Comparison of ENCODE assay signal across 19 mouse cellular contexts in the genomic region with DNA sequence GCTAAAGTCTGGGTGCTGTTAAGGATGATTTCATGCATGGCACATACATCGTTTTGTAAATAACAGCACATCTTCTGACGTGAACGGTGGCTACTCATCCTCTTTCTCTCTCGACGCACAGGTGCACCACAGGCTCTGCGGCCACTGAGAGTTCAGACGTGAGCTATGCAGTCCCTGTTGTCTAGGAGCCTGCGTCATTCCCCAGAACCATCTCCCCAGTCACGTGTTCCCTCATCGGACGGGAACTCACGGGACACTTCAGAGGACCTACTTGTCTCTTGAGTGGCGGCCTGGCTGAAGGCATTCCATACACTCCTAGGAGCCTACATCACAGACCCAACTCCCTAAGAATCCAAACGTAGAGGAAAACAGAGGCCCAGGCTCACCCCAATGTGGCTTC. TPM values are rescaled to one million over a fixed set of nuclear protein-coding genes. Genes with fewer than 3 reads are reported as not detected.
DNase-seq lines count a peak whose midpoint lies in the region; ATAC-seq and TF ChIP-seq lines count a peak whose summit lies in the region.
"Had no signal": no experiment of that assay in that cellular context is flagged by ENCODE, and none has a peak within 500 bp of the region (broad histone marks: within the 10 kb centered on the region; RNA-seq: fewer than 3 reads in every experiment).

No protein-coding gene starts in this region.

- no peak overlapping the region for H3K27ac ChIP-seq in liver, embryonic 11.5 days (ENCODE audit: low read depth, low read length)
- H3K27ac ChIP-seq in liver, postnatal 0 days (ENCODE audit: low read depth) = no peak overlapping the region
- H3K27ac ChIP-seq in stomach, postnatal 0 days (replicated peaks) = no peak overlapping the region
- H3K27ac ChIP-seq in hindbrain, postnatal 0 days = no peak overlapping the region
- H3K27ac ChIP-seq: embryonic facial prominence, embryonic 12.5 days; intestine, embryonic 15.5 days; kidney, embryonic 15.5 days; limb, embryonic 13.5 days; lung, embryonic 15.5 days; midbrain, embryonic 13.5 days had no signal

- peaks cover 32% of the 10 kb centered on the region for H3K4me1 ChIP-seq in liver, embryonic 11.5 days (replicated peaks; ENCODE audit: control insufficient read depth, insufficient read depth, low read length)
- peaks cover 19% of the 10 kb centered on the region for H3K4me1 ChIP-seq in liver, postnatal 0 days (ENCODE audit: insufficient read depth)
- no peaks in the 10 kb centered on the region for H3K4me1 ChIP-seq in stomach, postnatal 0 days (replicated peaks; ENCODE audit: control insufficient read depth, insufficient read depth)
- peaks cover 9% of the 10 kb centered on the region for H3K4me1 ChIP-seq in hindbrain, postnatal 0 days (ENCODE audit: insufficient read depth, low read length)

- ATAC-seq in liver, embryonic 11.5 days (replicated peaks; ENCODE audit: low FRiP score) = no peak
- ATAC-seq in liver, postnatal 0 days = no peak
- ATAC-seq in stomach, postnatal 0 days (ENCODE audit: low FRiP score, low TSS enrichment) = no peak
- ATAC-seq in hindbrain, postnatal 0 days = no peak

- no peak overlapping the region for H3K9ac ChIP-seq in liver, embryonic 11.5 days (ENCODE audit: low read depth, low read length)
- no peak overlapping the region for H3K9ac ChIP-seq in liver, postnatal 0 days (replicated peaks)
- no peak overlapping the region for H3K9ac ChIP-seq in stomach, postnatal 0 days (ENCODE audit: low read length)
- H3K9ac ChIP-seq in hindbrain, postnatal 0 days (replicated peaks; ENCODE audit: low read length) = no peak overlapping the region
- H3K9ac ChIP-seq: embryonic facial prominence, embryonic 12.5 days; intestine, embryonic 15.5 days; kidney, embryonic 15.5 days; limb, embryonic 13.5 days; lung, embryonic 15.5 days; stomach, embryonic 15.5 days had no signal

- peak overlapping the region; percentile 5 for H3K4me2 ChIP-seq in liver, embryonic 11.5 days
- H3K4me2 ChIP-seq in liver, postnatal 0 days (ENCODE audit: low read depth, low read length) = no peak overlapping the region
- no peak overlapping the region for H3K4me2 ChIP-seq in stomach, postnatal 0 days (replicated peaks; ENCODE audit: low read depth)
- H3K4me2 ChIP-seq in hindbrain, postnatal 0 days (ENCODE audit: low read depth, low read length) = no peak overlapping the region

- H3K36me3 ChIP-seq in liver, embryonic 11.5 days (ENCODE audit: control insufficient read depth, insufficient read depth, low read length) = no peaks in the 10 kb centered on the region
- H3K36me3 ChIP-seq in liver, postnatal 0 days (replicated peaks; ENCODE audit: insufficient read depth, low read length) = no peaks in the 10 kb centered on the region
- no peaks in the 10 kb centered on the region for H3K36me3 ChIP-seq in stomach, postnatal 0 days (ENCODE audit: control insufficient read depth, insufficient read depth, low read length)
- H3K36me3 ChIP-seq in hindbrain, postnatal 0 days (ENCODE audit: insufficient read depth, low read length) = no peaks in the 10 kb centered on the region
- H3K36me3 ChIP-seq: embryonic facial prominence, embryonic 12.5 days; intestine, embryonic 15.5 days; kidney, embryonic 15.5 days; limb, embryonic 13.5 days; lung, embryonic 15.5 days; midbrain, embryonic 13.5 days; stomach, embryonic 15.5 days had no signal

- H3K9me3 ChIP-seq in liver, embryonic 11.5 days (ENCODE audit: control insufficient read depth, low read length) = no peaks in the 10 kb centered on the region
- H3K9me3 ChIP-seq in liver, postnatal 0 days (ENCODE audit: low read length) = no peaks in the 10 kb centered on the region
- H3K9me3 ChIP-seq in stomach, postnatal 0 days (ENCODE audit: control insufficient read depth, low read length) = no peaks in the 10 kb centered on the region
- H3K9me3 ChIP-seq in hindbrain, postnatal 0 days (ENCODE audit: low read length) = no peaks in the 10 kb centered on the region
- H3K9me3 ChIP-seq: embryonic facial prominence, embryonic 12.5 days; intestine, embryonic 15.5 days; kidney, embryonic 15.5 days; limb, embryonic 13.5 days; lung, embryonic 15.5 days; midbrain, embryonic 13.5 days; stomach, embryonic 15.5 days had no signal

- no peak overlapping the region for H3K4me3 ChIP-seq in liver, embryonic 11.5 days (ENCODE audit: low read depth, low read length)
- no peak overlapping the region for H3K4me3 ChIP-seq in liver, postnatal 0 days (ENCODE audit: low read depth, low read length)
- no peak overlapping the region for H3K4me3 ChIP-seq in stomach, postnatal 0 days (ENCODE audit: low read depth, low read length)
- H3K4me3 ChIP-seq in hindbrain, postnatal 0 days (ENCODE audit: low read length) = no peak overlapping the region
- H3K4me3 ChIP-seq: intestine, embryonic 15.5 days had no signal

- DNase-seq in cerebellum, adult 9-11 months = peak; percentile 61
- DNase-seq in cerebellum, postnatal 14 days = no peak
- DNase-seq in liver, embryonic 11.5 days (ENCODE audit: low spot score) = no peak
- DNase-seq in liver, postnatal 0 days = no peak
- DNase-seq in R1 (ENCODE audit: low read depth, low spot score) = peak; percentile 61
- DNase-seq in stomach, postnatal 0 days (ENCODE audit: low spot score) = peak; percentile 14
- DNase-seq in hindbrain, postnatal 0 days (ENCODE audit: low spot score) = no peak
- DNase-seq: adrenal gland, postnatal 25 days; B cell, adult 2 months; gastrocnemius, postnatal 10 days; right cerebral cortex, adult 18-20 months; thymus, postnatal 4 days had no signal

- 43% methylated on average over 14 of the region's 14 CpGs for WGBS in liver, embryonic 11.5 days
- 57% methylated on average over 14 of the region's 14 CpGs for WGBS in liver, postnatal 0 days (ENCODE audit: insufficient replicate concordance)
- 59% methylated on average over 14 of the region's 14 CpGs for WGBS in stomach, postnatal 0 days
- WGBS in hindbrain, postnatal 0 days = 38% methylated on average over 14 of the region's 14 CpGs

- TF ChIP-seq EP300 in liver, postnatal 0 days (IDR thresholded peaks at IDR 0.05; ENCODE audit: low read depth) = no peak
- TF ChIP-seq EP300 in stomach, postnatal 0 days (optimal IDR thresholded peaks at IDR 0.05) = no peak

- peaks cover 3% of the 10 kb centered on the region; the same call in 1 of the 2 replicates for H3K27me3 ChIP-seq in liver, embryonic 11.5 days (replicated peaks; ENCODE audit: control insufficient read depth, insufficient read depth, low read length)
- no peaks in the 10 kb centered on the region for H3K27me3 ChIP-seq in liver, postnatal 0 days (ENCODE audit: insufficient read depth, low read length)
- no peaks in the 10 kb centered on the region for H3K27me3 ChIP-seq in stomach, postnatal 0 days (ENCODE audit: control insufficient read depth, insufficient read depth, low read length)
- H3K27me3 ChIP-seq in hindbrain, postnatal 0 days (ENCODE audit: insufficient read depth, low read length) = no peaks in the 10 kb centered on the region
- H3K27me3 ChIP-seq: intestine, embryonic 15.5 days; lung, embryonic 15.5 days; stomach, embryonic 15.5 days had no signal

- no peak for TF ChIP-seq CTCF in liver, postnatal 0 days (IDR thresholded peaks at IDR 0.05; ENCODE audit: low read depth)
- no peak for TF ChIP-seq CTCF in stomach, postnatal 0 days (IDR thresholded peaks at IDR 0.05; ENCODE audit: low read depth)
- no peak for TF ChIP-seq CTCF in hindbrain, postnatal 0 days (IDR thresholded peaks at IDR 0.05; ENCODE audit: low read depth)

RNA-seq across cellular contexts. Expression of gene Ubl3, which starts 1.1 kb away (rescaled TPM):
- polyA plus RNA-seq in liver, embryonic 11.5 days (2014; fragmentation: Nextera tagmentation; extraction: Ambion mirVana) = 40.1 and 43.1 TPM in 2 replicates
- polyA plus RNA-seq in liver, postnatal 0 days (2015; fragmentation: Nextera tagmentation; extraction: Ambion mirVana) = 37.0 and 39.4 TPM in 2 replicates
- polyA plus RNA-seq in stomach, postnatal 0 days (2015; fragmentation: Nextera tagmentation; extraction: Ambion mirVana) = 117 and 123 TPM in 2 replicates
- 155 and 157 TPM in 2 replicates for total RNA-seq in hindbrain, postnatal 0 days (2014; rRNA removed)
- polyA plus RNA-seq in hindbrain, postnatal 0 days (2015; fragmentation: Nextera tagmentation; extraction: Ambion mirVana) = 108 and 115 TPM in 2 replicates

Comparison
In these comparisons a context has a peak if more than half of its experiments do, and no peak if none do; other contexts are left out.
1. DNase-seq: peak in cerebellum, adult 9-11 months (single experiment), R1 (single experiment) and stomach, postnatal 0 days (single experiment); none in cerebellum, postnatal 14 days (0 of 2), liver, embryonic 11.5 days (single experiment), liver, postnatal 0 days (single experiment) and hindbrain, postnatal 0 days (single experiment).